Mouse (Mus musculus) MEL (cell line): Measurements from ENCODE around the gene Slc35b2.

Source experiments
- CTCF ChIP-seq, 3 experiments: IDR thresholded peaks in 2 of 3; conservative IDR thresholded peaks in 1 of 3; 2 replicates each; pipeline ENCODE4 v1.5.1; 2011 to 2012; ENCODE audit warnings: low read length in 3 of 3, low read depth in 2 of 3, mild to moderate bottlenecking in 2 of 3, improper control_type of control experiment in 1 of 3, inconsistent platforms in 1 of 3, mixed read lengths in 1 of 3, moderate library complexity in 1 of 3; ENCODE audit not compliant: control insufficient read depth in 1 of 3, insufficient read depth in 1 of 3, poor library complexity in 1 of 3, severe bottlenecking in 1 of 3
- GABPA ChIP-seq: IDR thresholded peaks from 2 replicates; pipeline ENCODE4 v1.6.1; 2012; ENCODE audit warnings: low read depth, mild to moderate bottlenecking, inconsistent platforms, low read length, improper control_type of control experiment, moderate library complexity
- MAX ChIP-seq: IDR thresholded peaks from 2 replicates; pipeline ENCODE4 v1.6.1; 2011; ENCODE audit warnings: low read length, improper control_type of control experiment
- MYC ChIP-seq: IDR thresholded peaks from 2 replicates; pipeline ENCODE4 v1.6.1; 2011; ENCODE audit warnings: low read depth, mild to moderate bottlenecking, low read length, improper control_type of control experiment, moderate library complexity
- POLR2A ChIP-seq, 2 experiments: IDR thresholded peaks; 2 replicates each; pipeline ENCODE4 v1.6.1; 2011 to 2012; ENCODE audit warnings: low read length in 2 of 2, mild to moderate bottlenecking in 2 of 2, control low read depth in 1 of 2, improper control_type of control experiment in 1 of 2, low read depth in 1 of 2, moderate library complexity in 1 of 2; ENCODE audit not compliant: control insufficient read depth in 1 of 2, insufficient read depth in 1 of 2, poor library complexity in 1 of 2
- POLR2AphosphoS5 ChIP-seq: IDR thresholded peaks from 2 replicates; pipeline ENCODE4 v1.6.1; 2012; ENCODE audit warnings: low read depth, borderline replicate concordance, mild to moderate bottlenecking, inconsistent platforms, low read length, moderate library complexity, mixed read lengths
- RAD21 ChIP-seq: IDR thresholded peaks from 2 replicates; pipeline ENCODE4 v1.6.1; 2011; ENCODE audit warnings: mild to moderate bottlenecking, low read depth, low read length, improper control_type of control experiment
- USF1 ChIP-seq: IDR thresholded peaks from 2 replicates; pipeline ENCODE4 v1.6.1; 2014; ENCODE audit warnings: low read depth, mild to moderate bottlenecking, inconsistent platforms, low read length, improper control_type of control experiment, moderate library complexity
- ZNF384 ChIP-seq: IDR thresholded peaks from 2 replicates; pipeline ENCODE4 v1.6.1; 2012; ENCODE audit warnings: low read depth, mild to moderate bottlenecking, inconsistent platforms, low read length, improper control_type of control experiment

- TF ChIP-seq POLR2AphosphoS5 (no peak), MAX (no peak), USF1 (no peak), CTCF (IDR thresholded peaks at IDR 0.05 in 2 of 3, conservative IDR thresholded peaks at IDR 0.05 in 1 of 3; ENCODE audit: control insufficient read depth in 1 of 3, insufficient read depth in 1 of 3, low read depth in 2 of 3, low read length in 3 of 3, poor library complexity in 1 of 3, severe bottlenecking in 1 of 3) (no peak), POLR2A (IDR thresholded peaks at IDR 0.05; ENCODE audit: control insufficient read depth in 1 of 2, insufficient read depth in 1 of 2, low read depth in 1 of 2, low read length in 2 of 2, poor library complexity in 1 of 2) (no peak), MYC (no peak), RAD21 (no peak), ZNF384 (no peak), GABPA (no peak)
These were observed 28.3 kb downstream of the Slc35b2 start for GRCm38 (mm10) chr17:45591701-45592605.
